Mouse (Mus musculus) ovary, postnatal 10 days (tissue): ENCODE measurements around the gene Krt87.

Experiments used
- DNase-seq: peaks from one replicate; pipeline ENCODE4 v3.0.0; 2022; ENCODE audit warnings: low spot score

Krt87 gene

GRCm38 (mm10) chr15:101414807-101415565 is 23.6 kb downstream of the Krt87 start:
- DNase-seq = no peak

- DNase-seq = no peak
Observed at GRCm38 (mm10) chr15:101413916-101414635, 24.5 kb downstream of the Krt87 start.

- peak; percentile 28 for DNase-seq
Observed at GRCm38 (mm10) chr15:101412188-101412587, 26.4 kb downstream of the Krt87 start.

GRCm38 (mm10) chr15:101410775-101411174 is 27.8 kb downstream of the Krt87 start, which contains the start of gene Krt7:
Krt7 (plus strand) TSS chr15:101411043.
- no peak for DNase-seq

- DNase-seq = no peak
Observed at GRCm38 (mm10) chr15:101398269-101398668, 40.3 kb downstream of the Krt87 start.

- DNase-seq = no peak
Observed at GRCm38 (mm10) chr15:101397683-101398082, 40.9 kb downstream of the Krt87 start.

GRCm38 (mm10) chr15:101396921-101397320 is 41.7 kb downstream of the Krt87 start:
- no peak for DNase-seq

GRCm38 (mm10) chr15:101396466-101396865 is 42.1 kb downstream of the Krt87 start:
- no peak for DNase-seq

- DNase-seq = no peak
Observed at GRCm38 (mm10) chr15:101394908-101395307, 43.7 kb downstream of the Krt87 start.

GRCm38 (mm10) chr15:101392251-101392650 is 46.4 kb downstream of the Krt87 start:
- DNase-seq = no peak

GRCm38 (mm10) chr15:101390203-101390602 is 48.4 kb downstream of the Krt87 start:
- DNase-seq = no peak

GRCm38 (mm10) chr15:101388034-101388541 is 50.5 kb downstream of the Krt87 start:
- DNase-seq = no peak

- no peak for DNase-seq
Observed at GRCm38 (mm10) chr15:101387176-101387575, 51.4 kb downstream of the Krt87 start.

- DNase-seq = no peak
Observed at GRCm38 (mm10) chr15:101385064-101385463, 53.5 kb downstream of the Krt87 start.

GRCm38 (mm10) chr15:101384610-101385009 is 54.0 kb downstream of the Krt87 start:
- no peak for DNase-seq

GRCm38 (mm10) chr15:101382811-101383210 is 55.8 kb downstream of the Krt87 start:
- DNase-seq = no peak

- no peak for DNase-seq
Observed at GRCm38 (mm10) chr15:101381758-101382157, 56.8 kb downstream of the Krt87 start.
